Mouse (Mus musculus): ENCODE data around the gene Defb21. TPM values are rescaled to one million over a fixed set of nuclear protein-coding genes. Genes with fewer than 3 reads are reported as not detected.

The Defb21 gene
- total and polyA plus RNA-seq, 2 experiments from 2014 or later, result not detected

DNA sequence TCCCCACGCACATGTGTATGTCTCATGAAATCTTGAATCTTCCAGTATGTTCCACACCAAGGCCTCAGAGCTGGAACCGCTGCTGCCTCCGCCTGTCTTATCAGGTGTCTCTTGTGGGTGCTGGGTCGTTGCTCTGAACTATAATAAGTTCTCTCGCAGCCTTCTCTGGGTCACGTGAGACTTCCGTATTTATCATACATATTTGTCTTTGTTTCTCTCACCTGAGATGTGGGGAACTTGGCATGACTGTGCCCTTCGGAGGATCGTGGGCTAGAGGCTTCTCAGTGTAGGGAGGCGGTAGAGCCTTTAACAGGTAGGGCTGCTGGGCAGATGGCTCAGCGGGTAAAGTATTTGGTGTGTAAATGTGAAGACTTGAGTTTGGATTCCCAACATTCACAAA lies 8.1 kb downstream of the Defb21 start:
- H3K36me3 ChIP-seq (ENCODE audit: insufficient read depth), result no peaks in the 10 kb centered on the region
- ATAC-seq, result no peak
- 92% methylated on average over 11 of the region's 11 CpGs for WGBS

DNA sequence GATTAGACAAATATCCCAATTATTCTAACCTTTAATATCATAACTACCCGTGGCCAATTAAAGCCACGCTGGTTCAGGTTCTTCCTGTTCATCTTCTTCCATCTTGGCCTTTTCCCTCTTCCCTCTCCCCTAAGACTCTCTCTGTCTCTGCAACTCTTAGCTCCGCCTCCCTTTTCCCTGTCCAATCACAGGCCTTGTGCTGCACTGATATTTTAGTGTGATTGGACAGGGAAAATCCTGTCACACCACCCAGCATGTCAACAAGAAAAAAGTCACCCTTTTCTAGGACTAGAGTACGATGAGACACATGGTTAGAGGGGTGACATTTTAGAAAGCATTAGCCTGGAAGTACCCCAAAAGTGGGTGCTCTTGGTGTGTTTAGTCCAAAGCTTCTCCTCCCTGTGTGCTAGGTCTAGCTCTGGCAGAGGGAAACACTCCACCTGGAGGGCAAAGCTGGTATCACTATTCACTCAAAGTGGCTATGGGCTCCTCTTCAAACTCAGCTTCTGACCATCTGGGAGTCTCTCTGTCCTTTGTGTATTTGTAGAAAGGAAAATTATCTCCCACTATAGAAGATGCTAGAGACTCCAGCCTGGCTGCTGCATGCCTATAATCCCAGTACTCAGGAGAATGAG lies 14.5 kb downstream of the Defb21 start:
- Histone ChIP-seq H3K27me3 (ENCODE audit: insufficient read depth, low read length) (no peaks in the 10 kb centered on the region), H3K27ac (ENCODE audit: low read depth, low read length) (no peak overlapping the region), H3K36me3 (ENCODE audit: insufficient read depth) (no peaks in the 10 kb centered on the region), H3K4me2 (ENCODE audit: low read depth) (no peak overlapping the region), H3K9ac (no peak overlapping the region), H3K9me3 (ENCODE audit: low read length) (no peaks in the 10 kb centered on the region), H3K4me1 (ENCODE audit: insufficient read depth) (no peaks in the 10 kb centered on the region), H3K4me3 (ENCODE audit: low read depth, low read length) (no peak overlapping the region)
- ATAC-seq (no peak), DNase-seq (no peak)
- WGBS, result 69% methylated on average over 4 of the region's 4 CpGs
- peak; percentile 34 for TF ChIP-seq CTCF (IDR thresholded peaks at IDR 0.05; ENCODE audit: low read depth)

More for the DNA sequence above, 8.1 kb downstream of the Defb21 start:
- Histone ChIP-seq H3K27me3 (ENCODE audit: insufficient read depth, low read length) (no peaks in the 10 kb centered on the region), H3K4me3 (ENCODE audit: low read depth, low read length) (no peak overlapping the region), H3K9me3 (ENCODE audit: low read length) (no peaks in the 10 kb centered on the region), H3K4me2 (ENCODE audit: low read depth) (no peak overlapping the region), H3K4me1 (ENCODE audit: insufficient read depth) (no peaks in the 10 kb centered on the region), H3K9ac (no peak overlapping the region), H3K27ac (ENCODE audit: low read depth, low read length) (no peak overlapping the region)
- DNase-seq, result no peak
- TF ChIP-seq CTCF (IDR thresholded peaks at IDR 0.05; ENCODE audit: low read depth), result no peak

DNA sequence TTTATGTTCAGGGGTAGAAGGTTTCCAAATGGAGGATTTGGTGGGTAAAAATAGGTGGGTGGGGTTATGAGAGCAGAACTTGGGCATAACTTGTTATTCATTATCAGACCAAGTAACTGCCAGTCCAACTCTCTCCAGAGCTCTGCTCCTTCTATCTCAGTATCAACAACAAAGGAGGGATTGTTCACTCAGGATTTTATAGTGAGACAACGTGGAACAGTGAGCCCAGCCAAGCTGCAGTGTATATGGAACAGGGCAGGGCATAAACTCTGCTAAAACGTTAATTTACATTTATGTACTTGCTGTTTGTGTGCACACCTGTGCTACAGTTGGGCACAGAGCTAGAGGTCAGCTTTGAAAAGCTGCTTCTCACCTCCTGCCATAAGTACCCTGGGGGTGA lies 15.9 kb downstream of the Defb21 start:
- Histone ChIP-seq H3K4me2 (ENCODE audit: low read depth) (no peak overlapping the region), H3K4me1 (ENCODE audit: insufficient read depth) (no peaks in the 10 kb centered on the region), H3K9ac (no peak overlapping the region), H3K27me3 (ENCODE audit: insufficient read depth, low read length) (no peaks in the 10 kb centered on the region), H3K36me3 (ENCODE audit: insufficient read depth) (no peaks in the 10 kb centered on the region), H3K4me3 (ENCODE audit: low read depth, low read length) (no peak overlapping the region), H3K9me3 (ENCODE audit: low read length) (no peaks in the 10 kb centered on the region), H3K27ac (ENCODE audit: low read depth, low read length) (no peak overlapping the region)
- TF ChIP-seq CTCF (IDR thresholded peaks at IDR 0.05; ENCODE audit: low read depth), result no peak
- DNase-seq (no peak), ATAC-seq (no peak)
- WGBS, result 27% methylated on average over 2 of the region's 2 CpGs

DNA sequence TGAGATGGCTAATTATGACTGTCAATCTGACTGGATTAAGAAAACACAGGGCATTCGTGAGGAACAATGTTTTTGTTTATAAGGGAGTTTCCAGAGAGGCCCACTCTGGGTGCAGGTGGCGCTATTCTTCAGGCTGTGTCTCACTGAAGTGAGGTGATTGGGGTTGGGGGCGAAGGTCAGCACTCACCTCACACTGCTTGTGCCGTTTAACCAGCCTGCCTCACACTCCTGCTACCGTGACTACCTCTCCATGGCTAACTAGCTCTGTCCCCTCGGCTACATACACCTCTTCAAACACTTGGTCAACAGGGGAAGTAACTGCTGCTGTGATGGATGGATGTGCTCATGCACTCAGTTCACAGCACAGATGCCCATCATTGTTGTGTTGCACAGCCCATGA lies 16.5 kb downstream of the Defb21 start:
- DNase-seq (no peak), ATAC-seq (no peak)
- H3K36me3 ChIP-seq (ENCODE audit: insufficient read depth), result no peaks in the 10 kb centered on the region
- no peak overlapping the region for H3K4me3 ChIP-seq (ENCODE audit: low read depth, low read length)
- H3K27me3 ChIP-seq (ENCODE audit: insufficient read depth, low read length), result no peaks in the 10 kb centered on the region
- H3K9me3 ChIP-seq (ENCODE audit: low read length), result no peaks in the 10 kb centered on the region
- WGBS, result 34% methylated on average over 6 of the region's 6 CpGs
- no peak overlapping the region for H3K4me2 ChIP-seq (ENCODE audit: low read depth)
- TF ChIP-seq CTCF (IDR thresholded peaks at IDR 0.05; ENCODE audit: low read depth), result no peak
- no peak overlapping the region for H3K27ac ChIP-seq (ENCODE audit: low read depth, low read length)
- no peak overlapping the region for H3K9ac ChIP-seq
- H3K4me1 ChIP-seq (ENCODE audit: insufficient read depth), result no peaks in the 10 kb centered on the region

DNA sequence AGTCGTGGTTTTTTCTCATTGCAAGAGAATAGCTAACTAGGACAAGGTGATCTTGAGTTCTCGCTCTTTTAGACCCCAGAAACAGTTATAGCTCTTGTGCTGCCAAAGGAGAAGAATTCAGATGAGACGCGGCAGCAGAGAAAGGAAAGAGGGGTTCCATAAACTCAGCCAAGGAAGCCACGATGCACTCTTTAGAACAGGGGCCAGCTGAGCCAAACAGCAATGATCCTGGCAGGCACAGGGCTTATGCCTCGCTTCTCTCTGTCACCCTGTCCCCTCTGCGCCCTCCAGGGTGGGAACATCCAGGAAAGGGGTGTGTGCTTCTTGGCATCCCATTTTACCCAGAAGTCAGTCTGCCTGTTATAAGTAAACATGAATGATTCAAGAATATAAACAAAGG lies 26.8 kb downstream of the Defb21 start, which contains the start of gene Defb45:
TSS of gene Defb45 (minus strand) at position 101 of the 400 bp plus-strand sequence.
- 61% methylated on average over 7 of the region's 7 CpGs for WGBS
- no peaks in the 10 kb centered on the region for H3K36me3 ChIP-seq (ENCODE audit: insufficient read depth)
- DNase-seq (no peak), ATAC-seq (no peak)
- H3K4me2 ChIP-seq (ENCODE audit: low read depth), result no peak within 1 kb of the TSS
- no peak for TF ChIP-seq CTCF (IDR thresholded peaks at IDR 0.05; ENCODE audit: low read depth)
- H3K9ac ChIP-seq, result no peak within 1 kb of the TSS
- H3K4me1 ChIP-seq (ENCODE audit: insufficient read depth), result no peaks in the 10 kb centered on the region
- H3K4me3 ChIP-seq (ENCODE audit: low read depth, low read length), result no peak within 1 kb of the TSS
- H3K9me3 ChIP-seq (ENCODE audit: low read length), result no peaks in the 10 kb centered on the region
- H3K27me3 ChIP-seq (ENCODE audit: insufficient read depth, low read length), result no peaks in the 10 kb centered on the region
- no peak within 1 kb of the TSS for H3K27ac ChIP-seq (ENCODE audit: low read depth, low read length)

DNA sequence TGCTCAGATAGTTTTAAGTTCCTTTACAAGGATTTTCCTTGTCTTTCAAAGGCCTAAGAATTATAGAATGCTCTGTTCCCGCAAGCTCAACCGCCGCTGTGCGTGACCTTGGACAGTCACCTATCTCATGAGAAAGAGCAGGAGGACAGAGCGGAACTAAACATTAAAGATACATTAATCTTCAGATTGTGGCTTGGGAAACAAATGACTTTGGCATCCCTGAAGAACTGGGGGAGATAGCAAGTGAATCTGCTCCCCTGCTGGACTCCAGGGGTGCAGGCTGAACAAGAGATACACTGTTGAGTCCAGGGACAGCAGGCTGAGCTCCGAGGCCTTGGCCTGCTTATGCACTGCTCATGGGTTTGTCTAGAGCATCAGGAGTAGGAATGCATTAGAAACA lies 27.5 kb downstream of the Defb21 start:
- no peak overlapping the region for H3K4me3 ChIP-seq (ENCODE audit: low read depth, low read length)
- H3K4me1 ChIP-seq (ENCODE audit: insufficient read depth), result no peaks in the 10 kb centered on the region
- ATAC-seq, result no peak
- no peak overlapping the region for H3K27ac ChIP-seq (ENCODE audit: low read depth, low read length)
- no peak for DNase-seq
- TF ChIP-seq CTCF (IDR thresholded peaks at IDR 0.05; ENCODE audit: low read depth), result no peak
- no peaks in the 10 kb centered on the region for H3K9me3 ChIP-seq (ENCODE audit: low read length)
- no peak overlapping the region for H3K4me2 ChIP-seq (ENCODE audit: low read depth)
- WGBS, result 90% methylated on average over 6 of the region's 6 CpGs
- no peaks in the 10 kb centered on the region for H3K27me3 ChIP-seq (ENCODE audit: insufficient read depth, low read length)
- H3K36me3 ChIP-seq (ENCODE audit: insufficient read depth), result no peaks in the 10 kb centered on the region
- H3K9ac ChIP-seq, result no peak overlapping the region

DNA sequence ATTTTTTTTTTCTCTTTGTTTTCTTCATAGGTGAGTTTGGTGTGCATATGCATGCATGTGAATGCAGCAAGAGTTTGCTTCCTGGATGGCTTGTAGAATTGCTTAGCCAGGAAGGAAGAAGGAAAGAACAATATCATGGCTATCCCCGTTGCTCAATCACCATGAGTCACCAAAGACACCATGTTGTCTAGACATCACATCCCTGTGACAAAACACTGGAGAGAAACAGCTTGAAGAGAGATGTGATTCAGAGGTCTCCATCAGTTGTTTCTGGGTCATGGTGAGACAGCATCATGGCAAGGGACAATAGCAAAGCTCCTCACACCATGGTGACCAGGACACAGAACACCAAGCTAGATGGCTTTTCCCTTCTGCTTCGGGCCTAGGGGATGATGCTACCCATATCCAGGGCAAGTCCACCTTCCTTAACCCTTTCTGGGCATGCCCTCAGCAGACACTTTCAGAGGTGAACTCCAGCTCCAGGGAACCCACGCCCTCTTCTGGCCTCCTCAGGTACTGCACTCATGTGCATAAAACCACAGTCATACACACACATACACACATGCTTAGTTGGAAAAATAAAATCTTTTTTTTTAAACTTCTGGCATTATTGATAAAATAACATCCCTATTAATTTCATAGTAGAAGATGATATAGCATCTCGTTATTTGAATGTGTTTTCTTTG lies 28.9 kb downstream of the Defb21 start:
- peak; percentile 35 for TF ChIP-seq CTCF (IDR thresholded peaks at IDR 0.05; ENCODE audit: low read depth)
- H3K4me3 ChIP-seq (ENCODE audit: low read depth, low read length), result no peak overlapping the region
- no peaks in the 10 kb centered on the region for H3K36me3 ChIP-seq (ENCODE audit: insufficient read depth)
- H3K27me3 ChIP-seq (ENCODE audit: insufficient read depth, low read length), result no peaks in the 10 kb centered on the region
- no peak for ATAC-seq
- 72% methylated on average over 4 of the region's 4 CpGs for WGBS
- no peak for DNase-seq
- H3K27ac ChIP-seq (ENCODE audit: low read depth, low read length), result no peak overlapping the region
- H3K4me1 ChIP-seq (ENCODE audit: insufficient read depth), result no peaks in the 10 kb centered on the region
- H3K9ac ChIP-seq, result no peak overlapping the region
- no peaks in the 10 kb centered on the region for H3K9me3 ChIP-seq (ENCODE audit: low read length)
- H3K4me2 ChIP-seq (ENCODE audit: low read depth), result no peak overlapping the region
